Mouse (Mus musculus) cerebellum, adult 2 months (tissue): ENCODE data around the gene Chd3.

Experiments
- CTCF ChIP-seq: fragments of 200-500 bp; IDR thresholded peaks from 2 replicates; pipeline ENCODE4 v1.5.1; 2011; ENCODE audit warnings: low read depth, mild to moderate bottlenecking, control low read depth, low read length, moderate library complexity, borderline replicate concordance; ENCODE audit not compliant: insufficient read depth
- POLR2A ChIP-seq: fragments of 200-500 bp; IDR thresholded peaks from 2 replicates; pipeline ENCODE4 v1.6.1; 2011; ENCODE audit warnings: low read length, control low read depth, borderline replicate concordance; ENCODE audit not compliant: insufficient read depth

GRCm38 (mm10) chr11:69407724-69408004, 38.5 kb upstream of the Chd3 start:
- TF ChIP-seq CTCF (no peak), POLR2A (no peak)
